20 mouse cellular contexts compared by ENCODE assay signal in genomic region chr1:191506791-191507190, GRCm38 (mm10).
DNase-seq lines count a peak whose midpoint lies in the region; ATAC-seq and TF ChIP-seq lines count a peak whose summit lies in the region.
"Had no signal": no experiment of that assay in that cellular context is flagged by ENCODE, and none has a peak within 500 bp of the region (broad histone marks: within the 10 kb centered on the region; RNA-seq: fewer than 3 reads in every experiment).

No protein-coding gene starts in this region.

- no peak overlapping the region for H3K9ac ChIP-seq in heart, embryonic 11.5 days (ENCODE audit: low read depth, low read length)
- no peak overlapping the region for H3K9ac ChIP-seq in limb, embryonic 14.5 days (ENCODE audit: low read depth, low read length, severe bottlenecking)
- no peak overlapping the region for H3K9ac ChIP-seq in heart, postnatal 0 days (replicated peaks; ENCODE audit: low read depth, low read length)
- H3K9ac ChIP-seq: hindbrain, embryonic 12.5 days; limb, embryonic 15.5 days; neural tube, embryonic 12.5 days had no signal

- no peaks in the 10 kb centered on the region for H3K36me3 ChIP-seq in heart, embryonic 11.5 days (ENCODE audit: control insufficient read depth, insufficient read depth, low read length)
- no peaks in the 10 kb centered on the region for H3K36me3 ChIP-seq in limb, embryonic 14.5 days (ENCODE audit: control insufficient read depth, insufficient read depth, low read length)
- no peaks in the 10 kb centered on the region for H3K36me3 ChIP-seq in limb, embryonic 10.5 days
- H3K36me3 ChIP-seq in heart, postnatal 0 days (replicated peaks; ENCODE audit: control insufficient read depth, insufficient read depth, low read length): no peaks in the 10 kb centered on the region
- H3K36me3 ChIP-seq: embryonic facial prominence, embryonic 10.5 days; hindbrain, embryonic 12.5 days; limb, embryonic 15.5 days; midbrain, embryonic 10.5 days; neural tube, embryonic 12.5 days had no signal

- WGBS in heart, embryonic 11.5 days (ENCODE audit: insufficient replicate concordance): 42% methylated on average over 1 of the region's 1 CpGs
- WGBS in limb, embryonic 14.5 days: 14% methylated on average over 1 of the region's 1 CpGs
- WGBS in limb, embryonic 10.5 days: 54% methylated on average over 1 of the region's 1 CpGs
- 19% methylated on average over 1 of the region's 1 CpGs for WGBS in heart, postnatal 0 days

- H3K4me3 ChIP-seq in heart, embryonic 11.5 days (ENCODE audit: low read depth, low read length): no peak overlapping the region
- H3K4me3 ChIP-seq in limb, embryonic 14.5 days (replicated peaks; ENCODE audit: low read length): no peak overlapping the region
- no peak overlapping the region for H3K4me3 ChIP-seq in limb, embryonic 10.5 days
- no peak overlapping the region for H3K4me3 ChIP-seq in heart, postnatal 0 days (ENCODE audit: low read depth, low read length)
- H3K4me3 ChIP-seq: embryonic facial prominence, embryonic 10.5 days; hindbrain, embryonic 12.5 days; limb, embryonic 15.5 days; midbrain, embryonic 10.5 days; neural tube, embryonic 12.5 days had no signal

- TF ChIP-seq EP300 in heart, postnatal 0 days (IDR thresholded peaks at IDR 0.05; ENCODE audit: low read depth): no peak

- ATAC-seq in heart, embryonic 11.5 days (replicated peaks; ENCODE audit: insufficient number of reproducible peaks, low FRiP score, low TSS enrichment): no peak
- no peak for ATAC-seq in limb, embryonic 14.5 days (ENCODE audit: low FRiP score, low read depth)
- ATAC-seq in heart, postnatal 0 days (ENCODE audit: insufficient read depth, low read depth): no peak
- ATAC-seq: forebrain, embryonic 14.5 days; inflammation-experienced regulatory T-cells, adult 6 months had no signal

- TF ChIP-seq POLR2A in limb, embryonic 14.5 days (IDR thresholded peaks at IDR 0.05; ENCODE audit: borderline replicate concordance, extremely low read depth, insufficient read depth, insufficient read length): no peak

- peak; percentile 54 for DNase-seq in heart, adult 8-10 months (ENCODE audit: low spot score)
- peak; percentile 11 for DNase-seq in limb, embryonic 14.5 days (ENCODE audit: low spot score)
- no peak for DNase-seq in limb, embryonic 10.5 days (ENCODE audit: low spot score)
- DNase-seq in heart, postnatal 0 days (ENCODE audit: low spot score): no peak
- peak; percentile 46 to 67 for DNase-seq in kidney, postnatal 36 days
- DNase-seq in layer of hippocampus, postnatal 14 days (ENCODE audit: low spot score in 2 of 2): no peak
- DNase-seq: adrenal gland, postnatal 10 days; cerebellum, adult 2 months; lung, postnatal 4 days; right cerebral cortex, postnatal 25 days; thymus, postnatal 36 days had no signal

- peaks cover 2% of the 10 kb centered on the region; the same call in 1 of the 2 replicates for H3K4me1 ChIP-seq in heart, embryonic 11.5 days (ENCODE audit: control insufficient read depth, insufficient read depth, low read length)
- H3K4me1 ChIP-seq in limb, embryonic 14.5 days (ENCODE audit: control insufficient read depth, insufficient read depth, low read length): no peaks in the 10 kb centered on the region
- no peaks in the 10 kb centered on the region for H3K4me1 ChIP-seq in limb, embryonic 10.5 days
- no peaks in the 10 kb centered on the region for H3K4me1 ChIP-seq in heart, postnatal 0 days (ENCODE audit: control insufficient read depth, insufficient read depth)
- H3K4me1 ChIP-seq: embryonic facial prominence, embryonic 10.5 days; hindbrain, embryonic 12.5 days; limb, embryonic 15.5 days; midbrain, embryonic 10.5 days; neural tube, embryonic 12.5 days had no signal

- no peak for TF ChIP-seq CTCF in heart, postnatal 0 days (IDR thresholded peaks at IDR 0.05; ENCODE audit: low read depth)

- no peak overlapping the region for H3K27ac ChIP-seq in heart, embryonic 11.5 days (ENCODE audit: low read depth, low read length)
- no peak overlapping the region for H3K27ac ChIP-seq in limb, embryonic 14.5 days (replicated peaks; ENCODE audit: low read depth, low read length)
- no peak overlapping the region for H3K27ac ChIP-seq in limb, embryonic 10.5 days
- H3K27ac ChIP-seq in heart, postnatal 0 days (ENCODE audit: low read depth): peak overlapping the region; percentile 20; the same call in 1 of the 2 replicates
- H3K27ac ChIP-seq: embryonic facial prominence, embryonic 10.5 days; hindbrain, embryonic 12.5 days; limb, embryonic 15.5 days; midbrain, embryonic 10.5 days; neural tube, embryonic 12.5 days; stomach, postnatal 0 days had no signal

- H3K4me2 ChIP-seq in heart, embryonic 11.5 days: no peak overlapping the region
- H3K4me2 ChIP-seq in limb, embryonic 14.5 days (replicated peaks; ENCODE audit: low read depth, low read length, severe bottlenecking): no peak overlapping the region
- no peak overlapping the region for H3K4me2 ChIP-seq in heart, postnatal 0 days (ENCODE audit: low read depth, low read length)
- H3K4me2 ChIP-seq: hindbrain, embryonic 12.5 days; limb, embryonic 15.5 days; neural tube, embryonic 12.5 days had no signal

- no peaks in the 10 kb centered on the region for H3K9me3 ChIP-seq in heart, embryonic 11.5 days (replicated peaks; ENCODE audit: control insufficient read depth, low read length)
- no peaks in the 10 kb centered on the region for H3K9me3 ChIP-seq in limb, embryonic 14.5 days (ENCODE audit: control insufficient read depth, low read length)
- no peaks in the 10 kb centered on the region for H3K9me3 ChIP-seq in limb, embryonic 10.5 days (replicated peaks)
- H3K9me3 ChIP-seq in heart, postnatal 0 days (replicated peaks; ENCODE audit: control insufficient read depth, low read length): no peaks in the 10 kb centered on the region
- H3K9me3 ChIP-seq: embryonic facial prominence, embryonic 10.5 days; hindbrain, embryonic 12.5 days; limb, embryonic 15.5 days; midbrain, embryonic 10.5 days; neural tube, embryonic 12.5 days had no signal

- no peaks in the 10 kb centered on the region for H3K27me3 ChIP-seq in heart, embryonic 11.5 days (ENCODE audit: control insufficient read depth, insufficient read depth, low read length)
- H3K27me3 ChIP-seq in limb, embryonic 14.5 days (ENCODE audit: control insufficient read depth, insufficient read depth, low read length): no peaks in the 10 kb centered on the region
- no peaks in the 10 kb centered on the region for H3K27me3 ChIP-seq in limb, embryonic 10.5 days (ENCODE audit: low read depth, poor library complexity, severe bottlenecking)
- H3K27me3 ChIP-seq in heart, postnatal 0 days (ENCODE audit: control insufficient read depth, insufficient read depth, low read length): no peaks in the 10 kb centered on the region
- H3K27me3 ChIP-seq: hindbrain, embryonic 12.5 days; limb, embryonic 15.5 days; neural tube, embryonic 12.5 days had no signal

Comparison
In these comparisons a context has a peak if more than half of its experiments do, and no peak if none do; other contexts are left out.
1. DNase-seq: peak in heart, adult 8-10 months (single experiment), limb, embryonic 14.5 days (single experiment) and kidney, postnatal 36 days (2 of 2); none in limb, embryonic 10.5 days (single experiment), heart, postnatal 0 days (single experiment) and layer of hippocampus, postnatal 14 days (0 of 2).